Mouse (Mus musculus) midbrain, postnatal 0 days (tissue): Measurements from ENCODE around the gene Fbxw4. TPM values are rescaled to one million over a fixed set of nuclear protein-coding genes. Genes with fewer than 3 reads are reported as not detected.

ENCODE experiments used
- ATAC-seq: fragments of 200-750 bp; cut with Nextera tagmentation; 2 replicates; pipeline ENCODE4 v1.8.0; 2017; ENCODE audit warnings: moderate number of reproducible peaks, mild to moderate bottlenecking, moderate TSS enrichment, moderate library complexity; ENCODE audit not compliant: low FRiP score
- DNase-seq: peaks from one replicate; pipeline ENCODE4 v3.0.0-alpha.2; 2015; ENCODE audit warnings: low spot score
- H3K27ac ChIP-seq: fragments of 300-500 bp; sonication (generic); 2 replicates; pipeline ENCODE4 v1.5.1; 2014; ENCODE audit warnings: low read depth, mild to moderate bottlenecking, low read length, mixed read lengths
- H3K27me3 ChIP-seq: fragments of 300-500 bp; sonication (generic); 2 replicates; pipeline ENCODE4 v1.6.1; 2014; ENCODE audit warnings: low read length, control low read depth, mixed read lengths; ENCODE audit not compliant: insufficient read depth
- H3K36me3 ChIP-seq: fragments of 300-500 bp; sonication (generic); 2 replicates; pipeline ENCODE4 v1.6.1; 2014; ENCODE audit warnings: low read length, control low read depth, mixed read lengths; ENCODE audit not compliant: insufficient read depth
- H3K4me1 ChIP-seq: fragments of 300-500 bp; sonication (generic); 2 replicates; pipeline ENCODE4 v1.6.1; 2014; ENCODE audit warnings: mild to moderate bottlenecking, control low read depth, antibody characterized with exemption, low read length, mixed read lengths; ENCODE audit not compliant: insufficient read depth
- H3K4me2 ChIP-seq: fragments of 300-500 bp; sonication (generic); 2 replicates; pipeline ENCODE4 v1.6.1; 2014; ENCODE audit warnings: low read depth, mild to moderate bottlenecking, low read length, mixed read lengths; ENCODE audit not compliant: poor library complexity, severe bottlenecking
- H3K4me3 ChIP-seq: fragments of 300-500 bp; sonication (generic); 2 replicates; pipeline ENCODE4 v1.5.1; 2014; ENCODE audit warnings: low read depth, mild to moderate bottlenecking, low read length, moderate library complexity
- H3K9ac ChIP-seq: fragments of 300-500 bp; sonication (generic); replicated peaks from 2 replicates; pipeline ENCODE4 v1.6.1; 2014; ENCODE audit warnings: mild to moderate bottlenecking, low read length, moderate library complexity, mixed read lengths; ENCODE audit not compliant: poor library complexity, severe bottlenecking
- H3K9me3 ChIP-seq: fragments of 300-500 bp; sonication (generic); 2 replicates; pipeline ENCODE4 v1.6.1; 2016; ENCODE audit warnings: low read length, control low read depth
- CTCF ChIP-seq: IDR thresholded peaks from 2 replicates; pipeline ENCODE4 v1.5.1; 2016; ENCODE audit warnings: antibody characterized with exemption, mild to moderate bottlenecking
- WGBS: fragments of 180-500 bp; shearing (Covaris S2); extraction: QIAGEN DNeasy Blood & Tissue Kit; methylation state at CpG from one replicate; pipeline ENCODE4 v1.1.7; 2014; 5-methylcytosine and 5-hydroxymethylcytosine counted together
- polyA plus RNA-seq: library from polyadenylated mRNA; unstranded; fragments of >200 nt; fragmentation: Nextera tagmentation; extraction: Ambion mirVana; gene quantifications from 2 replicates; pipeline ENCODE4 v1.2.1, GENCODE M21; 2015
- total RNA-seq: library from RNA; depleted of rRNA; stranded (reverse); fragments of >200 nt; gene quantifications from 2 replicates; pipeline ENCODE4 v1.2.3, GENCODE M21; 2014; rRNA removed

The Fbxw4 gene
- total and polyA plus RNA-seq, 2 experiments from 2014 or later = 5.6 to 41.8 TPM

DNA sequence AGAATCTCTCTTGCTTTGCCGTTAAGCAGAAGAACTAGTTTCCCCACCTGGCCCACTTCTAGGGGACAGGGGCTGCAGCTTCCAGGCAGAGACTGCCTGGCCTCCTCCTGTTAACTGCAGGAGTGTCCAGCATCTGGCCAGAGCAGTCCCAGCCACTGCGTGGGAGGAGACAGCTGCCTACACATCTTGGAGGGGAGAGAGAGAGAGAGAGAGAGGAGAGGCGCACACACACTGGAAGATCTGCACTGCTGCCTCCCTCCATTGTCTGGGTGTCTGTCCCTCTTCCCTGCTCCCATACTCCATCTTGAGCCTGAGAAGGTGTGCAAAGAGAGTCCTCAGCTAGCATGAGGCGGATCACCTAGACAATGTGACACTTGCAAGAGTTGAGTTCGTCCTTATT lies 130.8 kb downstream of the Fbxw4 start:
- no peak for TF ChIP-seq CTCF
- Histone ChIP-seq H3K9ac (no peak overlapping the region), H3K4me1 (no peaks in the 10 kb centered on the region), H3K27me3 (no peaks in the 10 kb centered on the region), H3K4me3 (no peak overlapping the region), H3K4me2 (no peak overlapping the region), H3K27ac (no peak overlapping the region), H3K9me3 (no peaks in the 10 kb centered on the region), H3K36me3 (peaks cover 33% of the 10 kb centered on the region)
- DNase-seq = no peak
- 82% methylated on average over 5 of the region's 5 CpGs for WGBS
- ATAC-seq = no peak

Other genes starting within 250 kb of the Fbxw4 start
- 9.9 and 12.1 TPM in 2 replicates for gene Poll, start 99.8 kb downstream of the Fbxw4 start, total RNA-seq
- 8.9 and 10.4 TPM in 2 replicates for gene Poll, start 99.8 kb downstream of the Fbxw4 start, polyA plus RNA-seq
- 15.7 and 20.9 TPM in 2 replicates for gene Gm17018, start 99.7 kb downstream of the Fbxw4 start, total RNA-seq
- 83.7 and 84.4 TPM in 2 replicates for gene Gm17018, start 99.7 kb downstream of the Fbxw4 start, polyA plus RNA-seq
- 1.3 TPM in 1 of 2 replicates, not detected in the other for gene Fgf8, start 82.6 kb upstream of the Fbxw4 start, total RNA-seq
- gene Fgf8, start 82.6 kb upstream of the Fbxw4 start, polyA plus RNA-seq = not detected in 2 replicates
- gene Npm3, start 89.3 kb upstream of the Fbxw4 start, total RNA-seq = 26.1 and 40.2 TPM in 2 replicates
- 5.6 and 6.5 TPM in 2 replicates for gene Npm3, start 89.3 kb upstream of the Fbxw4 start, polyA plus RNA-seq
- gene Mgea5, start 123.5 kb upstream of the Fbxw4 start, total RNA-seq = 145 and 210 TPM in 2 replicates
- 55.9 and 78.2 TPM in 2 replicates for gene Mgea5, start 123.5 kb upstream of the Fbxw4 start, polyA plus RNA-seq
- gene Kcnip2, start 155.7 kb upstream of the Fbxw4 start, total RNA-seq = 13.7 and 21.2 TPM in 2 replicates
- 12.0 and 14.2 TPM in 2 replicates for gene Kcnip2, start 155.7 kb upstream of the Fbxw4 start, polyA plus RNA-seq